Mouse (Mus musculus) forebrain, embryonic 14.5 days (tissue): Measurements from ENCODE around the gene Ablim1. TPM values are rescaled to one million over a fixed set of nuclear protein-coding genes. Genes with fewer than 3 reads are reported as not detected.

Experiments used
- ATAC-seq: fragments of 200-750 bp; cut with Nextera tagmentation; 2 replicates; pipeline ENCODE4 v1.8.0; 2017; ENCODE audit warnings: mild to moderate bottlenecking, moderate library complexity
- DNase-seq: peaks from one replicate; pipeline ENCODE4 v3.0.0-alpha.2; 2015; ENCODE audit warnings: low spot score
- H3K27ac ChIP-seq: fragments of 300-500 bp; sonication (generic); 2 replicates; pipeline ENCODE4 v1.5.1; 2014; ENCODE audit warnings: low read depth, mild to moderate bottlenecking, control low read depth, low read length, moderate library complexity
- H3K27me3 ChIP-seq: fragments of 300-500 bp; sonication (generic); replicated peaks from 2 replicates; pipeline ENCODE4 v1.6.1; 2014; ENCODE audit warnings: low read length, control low read depth, mixed read lengths; ENCODE audit not compliant: control insufficient read depth, insufficient read depth
- H3K36me3 ChIP-seq: fragments of 300-500 bp; sonication (generic); 2 replicates; pipeline ENCODE4 v1.6.1; 2014; ENCODE audit warnings: low read length, control low read depth; ENCODE audit not compliant: control insufficient read depth, insufficient read depth
- H3K4me1 ChIP-seq: fragments of 300-500 bp; sonication (generic); 2 replicates; pipeline ENCODE4 v1.6.1; 2014; ENCODE audit warnings: antibody characterized with exemption, low read length, control low read depth; ENCODE audit not compliant: control insufficient read depth, insufficient read depth
- H3K4me2 ChIP-seq: fragments of 300-500 bp; sonication (generic); 2 replicates; pipeline ENCODE4 v1.6.1; 2014; ENCODE audit warnings: mild to moderate bottlenecking, control low read depth, low read length
- H3K4me3 ChIP-seq: fragments of 300-500 bp; sonication (generic); 2 replicates; pipeline ENCODE4 v1.5.1; 2014; ENCODE audit warnings: low read depth, low read length, control low read depth
- H3K9ac ChIP-seq: fragments of 300-500 bp; sonication (generic); 2 replicates; pipeline ENCODE4 v1.6.1; 2014; ENCODE audit warnings: mild to moderate bottlenecking, low read length, control low read depth, moderate library complexity
- H3K9me3 ChIP-seq: fragments of 300-500 bp; sonication (generic); replicated peaks from 2 replicates; pipeline ENCODE4 v1.6.1; 2016; ENCODE audit warnings: low read length, control low read depth, mixed read lengths; ENCODE audit not compliant: control insufficient read depth
- WGBS: fragments of 180-500 bp; shearing (Covaris S2); extraction: QIAGEN DNeasy Blood & Tissue Kit; methylation state at CpG from one replicate; pipeline ENCODE4 v1.1.7; 2014; 5-methylcytosine and 5-hydroxymethylcytosine counted together
- polyA plus RNA-seq: library from polyadenylated mRNA; unstranded; fragments of >200 nt; fragmentation: Nextera tagmentation; extraction: Ambion mirVana; gene quantifications from 2 replicates; pipeline ENCODE4 v1.2.1, GENCODE M21; 2014

Gene Ablim1
- polyA plus RNA-seq, 1 experiment from 2014 or later: 24.0 TPM

- no peak for DNase-seq
- 95% methylated on average over 1 of the region's 1 CpGs for WGBS
- ATAC-seq: no peak
- H3K27ac ChIP-seq: no peak overlapping the region
- no peak overlapping the region for H3K9ac ChIP-seq
- no peak overlapping the region for H3K4me3 ChIP-seq
- H3K27me3 ChIP-seq: peaks cover 2% of the 10 kb centered on the region; the same call in 1 of the 2 replicates
- H3K4me2 ChIP-seq: no peak overlapping the region
- no peaks in the 10 kb centered on the region for H3K4me1 ChIP-seq
- no peaks in the 10 kb centered on the region for H3K36me3 ChIP-seq
- H3K9me3 ChIP-seq: no peaks in the 10 kb centered on the region
Observed at GRCm38 (mm10) chr19:57191109-57191508, 123.6 kb downstream of the Ablim1 start.

- Histone ChIP-seq H3K4me2 (no peak overlapping the region), H3K9me3 (no peaks in the 10 kb centered on the region), H3K9ac (no peak overlapping the region), H3K4me1 (no peaks in the 10 kb centered on the region), H3K4me3 (no peak overlapping the region), H3K27ac (no peak overlapping the region), H3K36me3 (no peaks in the 10 kb centered on the region), H3K27me3 (no peaks in the 10 kb centered on the region)
- no peak for DNase-seq
- 76% methylated on average over 5 of the region's 5 CpGs for WGBS
- ATAC-seq: no peak
Observed at GRCm38 (mm10) chr19:57189427-57189826, 125.3 kb downstream of the Ablim1 start.

GRCm38 (mm10) chr19:57188553-57188952, 126.2 kb downstream of the Ablim1 start:
- Histone ChIP-seq H3K27ac (no peak overlapping the region), H3K36me3 (no peaks in the 10 kb centered on the region), H3K4me1 (no peaks in the 10 kb centered on the region), H3K9ac (no peak overlapping the region), H3K4me2 (no peak overlapping the region), H3K9me3 (no peaks in the 10 kb centered on the region), H3K27me3 (no peaks in the 10 kb centered on the region), H3K4me3 (no peak overlapping the region)
- DNase-seq: no peak
- WGBS: 92% methylated on average over 4 of the region's 4 CpGs
- ATAC-seq: no peak

- Histone ChIP-seq H3K36me3 (no peaks in the 10 kb centered on the region), H3K4me3 (no peak overlapping the region), H3K9ac (no peak overlapping the region), H3K4me2 (no peak overlapping the region), H3K27ac (no peak overlapping the region), H3K9me3 (no peaks in the 10 kb centered on the region), H3K4me1 (no peaks in the 10 kb centered on the region), H3K27me3 (no peaks in the 10 kb centered on the region)
- 85% methylated on average over 3 of the region's 3 CpGs for WGBS
- DNase-seq (no peak), ATAC-seq (no peak)
Observed at GRCm38 (mm10) chr19:57185021-57185420, 129.7 kb downstream of the Ablim1 start.

- H3K27me3 ChIP-seq: no peaks in the 10 kb centered on the region
- no peak overlapping the region for H3K4me2 ChIP-seq
- DNase-seq (no peak), ATAC-seq (no peak)
- H3K27ac ChIP-seq: no peak overlapping the region
- no peaks in the 10 kb centered on the region for H3K4me1 ChIP-seq
- no peaks in the 10 kb centered on the region for H3K9me3 ChIP-seq
- H3K4me3 ChIP-seq: no peak overlapping the region
- H3K36me3 ChIP-seq: no peaks in the 10 kb centered on the region
- WGBS: 85% methylated on average over 13 of the region's 13 CpGs
- no peak overlapping the region for H3K9ac ChIP-seq
Observed at GRCm38 (mm10) chr19:57182938-57183720, 131.6 kb downstream of the Ablim1 start.

- H3K4me3 ChIP-seq: no peak overlapping the region
- H3K36me3 ChIP-seq: no peaks in the 10 kb centered on the region
- no peaks in the 10 kb centered on the region for H3K4me1 ChIP-seq
- ATAC-seq (no peak), DNase-seq (no peak)
- H3K9me3 ChIP-seq: no peaks in the 10 kb centered on the region
- WGBS: 94% methylated on average over 10 of the region's 10 CpGs
- no peak overlapping the region for H3K27ac ChIP-seq
- H3K4me2 ChIP-seq: no peak overlapping the region
- no peaks in the 10 kb centered on the region for H3K27me3 ChIP-seq
- no peak overlapping the region for H3K9ac ChIP-seq
Observed at GRCm38 (mm10) chr19:57181852-57182528, 132.7 kb downstream of the Ablim1 start.

GRCm38 (mm10) chr19:57181317-57181716, 133.4 kb downstream of the Ablim1 start:
- WGBS: 92% methylated on average over 6 of the region's 6 CpGs
- no peaks in the 10 kb centered on the region for H3K36me3 ChIP-seq
- H3K4me1 ChIP-seq: no peaks in the 10 kb centered on the region
- H3K9ac ChIP-seq: no peak overlapping the region
- no peaks in the 10 kb centered on the region for H3K27me3 ChIP-seq
- no peak overlapping the region for H3K4me3 ChIP-seq
- ATAC-seq: no peak
- no peak overlapping the region for H3K27ac ChIP-seq
- no peak for DNase-seq
- H3K9me3 ChIP-seq: no peaks in the 10 kb centered on the region
- no peak overlapping the region for H3K4me2 ChIP-seq

GRCm38 (mm10) chr19:57180908-57181307, 133.8 kb downstream of the Ablim1 start:
- WGBS: 84% methylated on average over 3 of the region's 3 CpGs
- ATAC-seq: no peak

GRCm38 (mm10) chr19:57180333-57180732, 134.4 kb downstream of the Ablim1 start:
- H3K4me1 ChIP-seq: no peaks in the 10 kb centered on the region
- H3K4me3 ChIP-seq: no peak overlapping the region
- whole genome bisulfite sequencing: 77% methylated on average over 9 of the region's 9 CpGs
- ATAC-seq: no peak
- no peak for DNase-seq
- H3K4me2 ChIP-seq: no peak overlapping the region
- no peaks in the 10 kb centered on the region for H3K27me3 ChIP-seq
- H3K9me3 ChIP-seq: no peaks in the 10 kb centered on the region
- no peak overlapping the region for H3K27ac ChIP-seq
- H3K9ac ChIP-seq: no peak overlapping the region
- no peaks in the 10 kb centered on the region for H3K36me3 ChIP-seq

More at GRCm38 (mm10) chr19:57180908-57181307, 133.8 kb downstream of the Ablim1 start:
- no peak for DNase-seq
- Histone ChIP-seq H3K4me1 (no peaks in the 10 kb centered on the region), H3K9me3 (no peaks in the 10 kb centered on the region), H3K36me3 (no peaks in the 10 kb centered on the region), H3K27me3 (no peaks in the 10 kb centered on the region), H3K9ac (no peak overlapping the region), H3K4me3 (no peak overlapping the region), H3K27ac (no peak overlapping the region), H3K4me2 (no peak overlapping the region)
